Mouse (Mus musculus): ENCODE measurements at regions not wholly inside any gene's neighbourhood (a gene's known extent, or its start where the extent isn't known, plus 50 kb on each side); places are given as distances from the start of the nearest gene placed in this dataset.

DNA sequence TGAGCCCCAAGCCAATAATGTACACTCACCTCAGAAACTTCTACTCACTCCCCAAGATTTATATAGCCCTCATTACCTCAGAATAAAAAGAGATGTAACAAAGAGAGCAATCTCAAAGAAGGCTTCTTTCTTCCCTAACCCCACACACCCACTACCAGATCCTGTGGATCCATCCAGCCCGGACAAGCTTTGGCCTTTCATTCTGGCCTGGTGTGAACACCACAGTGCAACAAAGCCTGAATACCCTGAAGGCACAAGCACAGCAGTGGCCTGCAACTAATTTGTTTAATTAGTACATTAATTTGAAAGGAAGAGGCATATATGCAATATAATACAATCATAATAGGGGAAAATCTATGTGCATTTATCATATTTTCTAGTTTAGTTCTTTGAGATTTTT lies 616.5 kb upstream of the Kcnd2 start:
- TF ChIP-seq CTCF (IDR thresholded peaks at IDR 0.05; ENCODE audit: borderline replicate concordance, insufficient read depth, low read depth, low read length), result no peak
- no peak for TF ChIP-seq POLR2A (IDR thresholded peaks at IDR 0.05; ENCODE audit: borderline replicate concordance, insufficient read depth, low read length)

Measured in cerebellum, adult 2 months (tissue).